Mouse (Mus musculus) cerebellum, adult 2 months (tissue): Measurements from ENCODE around the gene Zfp612. TPM values are rescaled to one million over a fixed set of nuclear protein-coding genes. Genes with fewer than 3 reads are reported as not detected.

ENCODE experiments used
- DNase-seq, 2 experiments: peaks; one replicate each; pipeline ENCODE4 v3.0.0; 2021
- H3K27ac ChIP-seq: fragments of 200-500 bp; 2 replicates; pipeline ENCODE4 v1.5.1; 2012; ENCODE audit warnings: low read length, control low read depth, inconsistent platforms; ENCODE audit not compliant: insufficient read depth
- H3K27me3 ChIP-seq: fragments of 200-500 bp; 2 replicates; pipeline ENCODE4 v1.6.1; 2012; ENCODE audit warnings: inconsistent platforms, mild to moderate bottlenecking, low read length, moderate library complexity; ENCODE audit not compliant: control insufficient read depth, insufficient read depth
- H3K4me1 ChIP-seq: fragments of 200-500 bp; 2 replicates; pipeline ENCODE4 v1.6.1; 2011; ENCODE audit warnings: low read length; ENCODE audit not compliant: control insufficient read depth, insufficient read depth
- H3K4me3 ChIP-seq: fragments of 200-500 bp; replicated peaks from 2 replicates; pipeline ENCODE3; 2011; ENCODE audit warnings: mild to moderate bottlenecking, low read depth, low read length, control low read depth; ENCODE audit not compliant: insufficient read depth
- CTCF ChIP-seq: fragments of 200-500 bp; IDR thresholded peaks from 2 replicates; pipeline ENCODE4 v1.5.1; 2011; ENCODE audit warnings: low read depth, mild to moderate bottlenecking, control low read depth, low read length, moderate library complexity, borderline replicate concordance; ENCODE audit not compliant: insufficient read depth
- POLR2A ChIP-seq: fragments of 200-500 bp; IDR thresholded peaks from 2 replicates; pipeline ENCODE4 v1.6.1; 2011; ENCODE audit warnings: low read length, control low read depth, borderline replicate concordance; ENCODE audit not compliant: insufficient read depth
- WGBS: fragments of 180-500 bp; shearing (Covaris S2); methylation state at CpG from one replicate; pipeline ENCODE4 v1.1.7; 2018; 5-methylcytosine and 5-hydroxymethylcytosine counted together
- polyA plus RNA-seq: library from polyadenylated mRNA; depleted of rRNA; stranded (reverse); fragments of >200 nt; gene quantifications from 2 replicates; pipeline ENCODE4 v1.2.3, GENCODE M21; 2012

Zfp612 gene
- polyA plus RNA-seq, 1 experiment: 41.3 TPM

DNA sequence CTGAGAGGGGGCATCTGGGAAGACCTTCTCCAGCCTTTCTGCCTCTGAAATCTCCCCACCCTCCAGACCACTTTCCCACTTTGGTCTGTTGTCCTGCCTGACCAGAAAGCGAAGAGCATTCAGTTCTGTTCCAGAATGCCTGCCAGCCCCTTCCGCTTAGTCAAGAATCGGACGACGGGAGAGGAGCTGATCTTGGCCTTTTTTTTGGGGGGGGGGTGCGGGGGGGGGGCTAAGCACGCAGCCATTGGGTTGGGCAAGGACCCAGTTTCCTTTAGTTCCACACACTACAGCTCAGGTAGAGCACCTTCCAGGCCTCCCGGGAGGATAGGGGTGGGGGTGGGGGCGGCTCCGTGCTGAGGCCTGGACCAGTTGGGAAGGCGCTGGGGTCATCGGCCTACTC, 21.4 kb downstream of the Zfp612 start, which contains the start of gene Gm21964:
Gene Gm21964, plus strand, starts transcription at position 301 of the 400 bp plus-strand sequence.
- TF ChIP-seq POLR2A (no peak), CTCF (no peak)
- H3K4me3 ChIP-seq: no peak within 1 kb of the TSS
- 79% methylated on average over 12 of the region's 12 CpGs for WGBS

GRCm38 (mm10) chr8:110101676-110102075, 22.1 kb downstream of the Zfp612 start:
- no peak overlapping the region for H3K4me3 ChIP-seq
- H3K27ac ChIP-seq: no peak overlapping the region
- H3K27me3 ChIP-seq: no peaks in the 10 kb centered on the region
- H3K4me1 ChIP-seq: no peaks in the 10 kb centered on the region
- no peak for DNase-seq
- TF ChIP-seq CTCF (no peak), POLR2A (no peak)
- 86% methylated on average over 15 of the region's 15 CpGs for WGBS

More for the DNA sequence above, 21.4 kb downstream of the Zfp612 start, which contains the start of gene Gm21964:
- H3K4me1 ChIP-seq: no peaks in the 10 kb centered on the region
- H3K27me3 ChIP-seq: no peaks in the 10 kb centered on the region
- no peak within 1 kb of the TSS for H3K27ac ChIP-seq
- no peak for DNase-seq

DNA sequence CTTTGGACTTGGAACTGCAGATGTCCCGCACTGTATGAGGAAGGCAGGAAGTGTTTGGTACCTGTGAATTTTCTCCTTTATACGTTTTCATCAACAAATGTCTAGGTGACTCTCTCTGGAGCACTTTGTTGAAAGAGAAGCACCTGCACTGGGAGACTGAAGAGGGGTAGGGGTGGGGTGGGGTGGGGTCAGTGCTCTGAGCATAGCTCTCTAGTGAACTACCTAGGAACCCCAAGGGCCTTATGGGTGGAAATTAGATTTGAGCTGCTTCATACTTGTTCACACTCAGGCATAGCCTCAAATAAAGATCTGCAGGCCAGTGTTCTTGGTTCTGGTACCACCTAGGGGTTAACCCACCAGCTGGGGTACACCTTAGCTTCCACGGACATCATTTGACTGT, 23.1 kb downstream of the Zfp612 start, which contains the start of gene Gm17720:
Gene Gm17720, minus strand, starts transcription at position 101 of the 400 bp plus-strand sequence.
- Histone ChIP-seq H3K27ac (no peak within 1 kb of the TSS), H3K4me3 (no peak within 1 kb of the TSS), H3K4me1 (no peaks in the 10 kb centered on the region), H3K27me3 (no peaks in the 10 kb centered on the region)
- DNase-seq: no peak
- 89% methylated on average over 3 of the region's 3 CpGs for WGBS
- TF ChIP-seq POLR2A (no peak), CTCF (no peak)

GRCm38 (mm10) chr8:110119715-110120114, 40.2 kb downstream of the Zfp612 start:
- WGBS: 32% methylated on average over 6 of the region's 6 CpGs
- H3K4me1 ChIP-seq: peaks cover 5% of the 10 kb centered on the region
- TF ChIP-seq POLR2A: no peak
- peak; percentile 82 for TF ChIP-seq CTCF
- peak; percentile 67 to 68 for DNase-seq
- no peaks in the 10 kb centered on the region for H3K27me3 ChIP-seq
- no peak overlapping the region for H3K4me3 ChIP-seq
- no peak overlapping the region for H3K27ac ChIP-seq

- peak overlapping the region; percentile 20 for H3K4me3 ChIP-seq
- H3K4me1 ChIP-seq: peaks cover 5% of the 10 kb centered on the region; the same call in 1 of the 2 replicates
- DNase-seq: peak; percentile 76 to 86
- WGBS: 18% methylated on average over 13 of the region's 13 CpGs
- no peak overlapping the region for H3K27ac ChIP-seq
- peak; percentile 88 for TF ChIP-seq CTCF
- no peak for TF ChIP-seq POLR2A
- H3K27me3 ChIP-seq: no peaks in the 10 kb centered on the region
These were observed 51.0 kb downstream of the Zfp612 start for GRCm38 (mm10) chr8:110130537-110130936.

GRCm38 (mm10) chr8:110134236-110134635, 54.7 kb downstream of the Zfp612 start:
- Histone ChIP-seq H3K4me3 (no peak overlapping the region), H3K4me1 (peaks cover 5% of the 10 kb centered on the region; the same call in 1 of the 2 replicates), H3K27me3 (no peaks in the 10 kb centered on the region), H3K27ac (no peak overlapping the region)
- TF ChIP-seq POLR2A: no peak
- TF ChIP-seq CTCF: no peak
- DNase-seq: peak in 1 of 2 experiments; percentile 50
- WGBS: 21% methylated on average over 8 of the region's 8 CpGs

DNA sequence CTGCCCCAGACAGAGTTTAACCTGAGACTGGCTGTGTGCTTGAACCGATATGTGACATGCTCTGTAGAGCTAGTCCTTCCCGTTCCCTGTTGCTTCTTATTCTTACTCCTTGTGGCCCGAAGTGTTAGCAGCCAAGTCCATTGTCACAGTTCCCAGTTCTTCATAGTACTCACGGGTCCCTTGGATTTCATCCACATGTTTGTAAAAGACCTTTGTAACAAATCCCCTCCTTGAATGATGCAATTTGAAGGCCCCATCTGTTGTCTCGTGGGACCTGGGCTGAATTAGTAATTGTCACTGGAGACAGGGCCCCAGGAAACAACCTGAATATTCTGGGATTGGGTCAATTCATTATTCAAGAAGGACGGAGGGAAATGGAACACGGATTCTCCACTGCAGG, 56.0 kb downstream of the Zfp612 start:
- H3K27ac ChIP-seq: no peak overlapping the region
- WGBS: 37% methylated on average over 7 of the region's 7 CpGs
- H3K4me1 ChIP-seq: peaks cover 10% of the 10 kb centered on the region; the same call in 1 of the 2 replicates

DNA sequence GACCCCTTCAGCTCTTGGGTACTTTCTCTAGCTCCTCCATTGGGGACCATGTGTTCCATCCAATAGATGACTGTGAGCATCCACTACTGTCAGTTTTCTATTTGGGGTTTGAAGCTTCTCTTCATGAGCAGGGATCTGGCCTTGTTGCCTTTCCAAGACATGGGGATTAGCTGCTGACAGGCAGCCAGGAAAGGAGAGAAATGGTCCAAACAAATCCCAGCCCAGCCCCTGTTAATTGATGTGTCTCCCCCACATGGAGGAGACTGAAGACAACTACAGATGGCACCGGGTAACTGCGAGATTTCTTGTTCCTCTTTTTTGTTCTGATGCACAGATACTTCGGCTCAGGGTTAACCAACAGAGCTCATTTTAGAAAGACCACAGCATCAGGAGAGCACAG, 60.6 kb downstream of the Zfp612 start:
- 21% methylated on average over 3 of the region's 3 CpGs for WGBS
- Histone ChIP-seq H3K27me3 (no peaks in the 10 kb centered on the region), H3K4me1 (peaks cover 18% of the 10 kb centered on the region; the same call in 1 of the 2 replicates), H3K27ac (peak overlapping the region; percentile 20; the same call in 1 of the 2 replicates), H3K4me3 (no peak overlapping the region)
- no peak for DNase-seq
- TF ChIP-seq POLR2A (no peak), CTCF (no peak)

More for the DNA sequence above, 56.0 kb downstream of the Zfp612 start:
- no peak overlapping the region for H3K4me3 ChIP-seq
- no peaks in the 10 kb centered on the region for H3K27me3 ChIP-seq
- TF ChIP-seq POLR2A (no peak), CTCF (no peak)
- DNase-seq: no peak
